Mouse (Mus musculus): ENCODE measurements around the gene Kctd13.

GRCm38 (mm10) chr7:126928384-126929037 lies at the start of gene Kctd13:
- no peak for TF ChIP-seq CTCF (IDR thresholded peaks at IDR 0.05; ENCODE audit: extremely low read depth, insufficient read depth, insufficient read length, insufficient replicate concordance)
- peak; percentile 70 for TF ChIP-seq POLR2A (IDR thresholded peaks at IDR 0.05; ENCODE audit: low read depth, low read length)

Measured in spleen, adult 2 months (tissue).